Mouse (Mus musculus) MEL (cell line): ENCODE measurements around the gene Sp100. TPM values are rescaled to one million over a fixed set of nuclear protein-coding genes. Genes with fewer than 3 reads are reported as not detected.

Experiments
- DNase-seq: peaks from one replicate; pipeline ENCODE4 v3.0.0; 2011; ENCODE audit warnings: low read depth, low spot score
- H3K27ac ChIP-seq: 2 replicates; pipeline ENCODE4 v1.5.1; 2012; ENCODE audit warnings: low read depth, mild to moderate bottlenecking, control low read depth, low read length, moderate library complexity; ENCODE audit not compliant: control insufficient read depth
- H3K27me3 ChIP-seq, 2 experiments: fragments of 150-350 bp in 1 of 2; sonication (generic) in 1 of 2; 2 replicates each; pipeline ENCODE4 v1.6.1; 2012; ENCODE audit warnings: low read length in 2 of 2, mild to moderate bottlenecking in 2 of 2, improper control_type of control experiment in 1 of 2, moderate library complexity in 1 of 2; ENCODE audit not compliant: insufficient read depth in 2 of 2, control insufficient read depth in 1 of 2
- H3K36me3 ChIP-seq, 2 experiments: 2 replicates each; pipeline ENCODE4 v1.6.1; 2012 to 2014; ENCODE audit warnings: low read length in 2 of 2, improper control_type of control experiment in 1 of 2, inconsistent platforms in 1 of 2, mild to moderate bottlenecking in 1 of 2; ENCODE audit not compliant: insufficient read depth in 2 of 2, control insufficient read depth in 1 of 2
- H3K4me1 ChIP-seq, 2 experiments: fragments of 150-350 bp in 1 of 2; sonication (generic) in 1 of 2; 2 replicates each; pipeline ENCODE4 v1.6.1; 2012; ENCODE audit warnings: low read length in 2 of 2, improper control_type of control experiment in 1 of 2, mild to moderate bottlenecking in 1 of 2; ENCODE audit not compliant: insufficient read depth in 2 of 2, control insufficient read depth in 1 of 2
- H3K4me3 ChIP-seq, 2 experiments: fragments of 150-350 bp in 1 of 2; sonication (generic) in 1 of 2; 2 replicates each; pipeline ENCODE4 v1.5.1; 2012; ENCODE audit warnings: low read depth in 2 of 2, low read length in 2 of 2, mild to moderate bottlenecking in 2 of 2, moderate library complexity in 2 of 2, control low read depth in 1 of 2, improper control_type of control experiment in 1 of 2; ENCODE audit not compliant: control insufficient read depth in 1 of 2, insufficient read depth in 1 of 2
- H3K79me2 ChIP-seq: 2 replicates; pipeline ENCODE4 v1.6.1; 2012; ENCODE audit warnings: mild to moderate bottlenecking, low read length, moderate library complexity; ENCODE audit not compliant: control insufficient read depth, poor library complexity, insufficient read depth
- H3K9ac ChIP-seq: 2 replicates; pipeline ENCODE4 v1.6.1; 2012; ENCODE audit warnings: low read depth, mild to moderate bottlenecking, control low read depth, low read length, moderate library complexity; ENCODE audit not compliant: control insufficient read depth, poor library complexity, severe bottlenecking
- H3K9me3 ChIP-seq: fragments of 150-350 bp; sonication (generic); replicated peaks from 2 replicates; pipeline ENCODE4 v1.6.1; 2012; ENCODE audit warnings: mild to moderate bottlenecking, low read length, improper control_type of control experiment, moderate library complexity; ENCODE audit not compliant: insufficient read depth
- CHD1 ChIP-seq: IDR thresholded peaks from 2 replicates; pipeline ENCODE4 v1.6.1; 2012; ENCODE audit warnings: low read depth, mild to moderate bottlenecking, inconsistent platforms, low read length, improper control_type of control experiment
- CTCF ChIP-seq, 3 experiments: IDR thresholded peaks in 2 of 3; conservative IDR thresholded peaks in 1 of 3; 2 replicates each; pipeline ENCODE4 v1.5.1; 2011 to 2012; ENCODE audit warnings: low read length in 3 of 3, low read depth in 2 of 3, mild to moderate bottlenecking in 2 of 3, improper control_type of control experiment in 1 of 3, inconsistent platforms in 1 of 3, mixed read lengths in 1 of 3, moderate library complexity in 1 of 3; ENCODE audit not compliant: control insufficient read depth in 1 of 3, insufficient read depth in 1 of 3, poor library complexity in 1 of 3, severe bottlenecking in 1 of 3
- EP300 ChIP-seq, 2 experiments: IDR thresholded peaks; 2 replicates each; pipeline ENCODE4 v1.6.1; 2011; ENCODE audit warnings: improper control_type of control experiment in 2 of 2, low read length in 2 of 2, low read depth in 1 of 2, mild to moderate bottlenecking in 1 of 2
- ETS1 ChIP-seq: IDR thresholded peaks from 2 replicates; pipeline ENCODE4 v1.6.1; 2012; ENCODE audit warnings: low read depth, mild to moderate bottlenecking, inconsistent platforms, low read length, improper control_type of control experiment, moderate library complexity
- JUND ChIP-seq: IDR thresholded peaks from 2 replicates; pipeline ENCODE4 v1.6.1; 2011; ENCODE audit warnings: low read depth, mild to moderate bottlenecking, improper control_type of control experiment, low read length
- KAT2A ChIP-seq: conservative IDR thresholded peaks from 2 replicates; pipeline ENCODE4 v1.6.1; 2012; ENCODE audit warnings: low read depth, low read length, improper control_type of control experiment, inconsistent platforms
- MXI1 ChIP-seq: IDR thresholded peaks from 2 replicates; pipeline ENCODE4 v1.6.1; 2011; ENCODE audit warnings: mild to moderate bottlenecking, low read depth, low read length, improper control_type of control experiment
- MYB ChIP-seq: IDR thresholded peaks from 2 replicates; pipeline ENCODE4 v1.6.1; 2011; ENCODE audit warnings: mild to moderate bottlenecking, low read depth, low read length, improper control_type of control experiment
- MYC ChIP-seq: IDR thresholded peaks from 2 replicates; pipeline ENCODE4 v1.6.1; 2011; ENCODE audit warnings: low read depth, mild to moderate bottlenecking, low read length, improper control_type of control experiment, moderate library complexity
- NELFE ChIP-seq: IDR thresholded peaks from 2 replicates; pipeline ENCODE4 v1.6.1; 2011; ENCODE audit warnings: low read depth, low read length, improper control_type of control experiment
- POLR2A ChIP-seq, 2 experiments: IDR thresholded peaks; 2 replicates each; pipeline ENCODE4 v1.6.1; 2011 to 2012; ENCODE audit warnings: low read length in 2 of 2, mild to moderate bottlenecking in 2 of 2, control low read depth in 1 of 2, improper control_type of control experiment in 1 of 2, low read depth in 1 of 2, moderate library complexity in 1 of 2; ENCODE audit not compliant: control insufficient read depth in 1 of 2, insufficient read depth in 1 of 2, poor library complexity in 1 of 2
- POLR2AphosphoS2 ChIP-seq: IDR thresholded peaks from 2 replicates; pipeline ENCODE4 v1.6.1; 2011; ENCODE audit warnings: low read length, improper control_type of control experiment
- POLR2AphosphoS5 ChIP-seq: IDR thresholded peaks from 2 replicates; pipeline ENCODE4 v1.6.1; 2012; ENCODE audit warnings: low read depth, borderline replicate concordance, mild to moderate bottlenecking, inconsistent platforms, low read length, moderate library complexity, mixed read lengths
- RAD21 ChIP-seq: IDR thresholded peaks from 2 replicates; pipeline ENCODE4 v1.6.1; 2011; ENCODE audit warnings: mild to moderate bottlenecking, low read depth, low read length, improper control_type of control experiment
- SIN3A ChIP-seq: IDR thresholded peaks from 2 replicates; pipeline ENCODE4 v1.6.1; 2012; ENCODE audit warnings: low read length, improper control_type of control experiment, inconsistent platforms
- SMC3 ChIP-seq: IDR thresholded peaks from 2 replicates; pipeline ENCODE4 v1.6.1; 2011; ENCODE audit warnings: low read depth, low read length, improper control_type of control experiment
- TCF12 ChIP-seq: IDR thresholded peaks from 2 replicates; pipeline ENCODE4 v1.6.1; 2014; ENCODE audit warnings: low read depth, mild to moderate bottlenecking, inconsistent platforms, low read length, improper control_type of control experiment, moderate library complexity
- UBTF ChIP-seq: IDR thresholded peaks from 2 replicates; pipeline ENCODE4 v1.6.1; 2012; ENCODE audit warnings: low read depth, mild to moderate bottlenecking, inconsistent platforms, low read length, improper control_type of control experiment, moderate library complexity, borderline replicate concordance; ENCODE audit not compliant: insufficient read depth
- USF1 ChIP-seq: IDR thresholded peaks from 2 replicates; pipeline ENCODE4 v1.6.1; 2014; ENCODE audit warnings: low read depth, mild to moderate bottlenecking, inconsistent platforms, low read length, improper control_type of control experiment, moderate library complexity
- USF2 ChIP-seq, 2 experiments: IDR thresholded peaks; 2 replicates each; pipeline ENCODE4 v1.6.1; 2011 to 2012; ENCODE audit warnings: improper control_type of control experiment in 2 of 2, low read length in 2 of 2, borderline replicate concordance in 1 of 2, inconsistent platforms in 1 of 2, low read depth in 1 of 2, mild to moderate bottlenecking in 1 of 2; ENCODE audit not compliant: insufficient read depth in 1 of 2
- ZC3H11A ChIP-seq: IDR thresholded peaks from 2 replicates; pipeline ENCODE4 v1.6.1; 2012; ENCODE audit warnings: low read depth, mild to moderate bottlenecking, inconsistent platforms, low read length, improper control_type of control experiment
- ZKSCAN1 ChIP-seq: IDR thresholded peaks from 2 replicates; pipeline ENCODE4 v1.6.1; 2012; ENCODE audit warnings: low read depth, mild to moderate bottlenecking, inconsistent platforms, low read length, improper control_type of control experiment, moderate library complexity
- ZMIZ1 ChIP-seq: IDR thresholded peaks from 2 replicates; pipeline ENCODE4 v1.6.1; 2012; ENCODE audit warnings: low read depth, mild to moderate bottlenecking, inconsistent platforms, low read length, improper control_type of control experiment, moderate library complexity
- polyA plus RNA-seq, 2 experiments: library from polyadenylated mRNA; stranded (reverse) in 1 of 2; unstranded in 1 of 2; fragments of >175 nt in 1 of 2; fragments of >200 nt in 1 of 2; gene quantifications; 2 replicates each; pipeline versions ENCODE4 v1.2.1 to v1.2.4; 2012; ENCODE audit warnings: low replicate concordance in 2 of 2, low read depth in 1 of 2; ENCODE audit not compliant: insufficient read length in 2 of 2, insufficient read depth in 1 of 2, missing spikeins in 1 of 2
- total RNA-seq: library from RNA; depleted of rRNA; stranded (reverse); fragments of 300-350 nt; gene quantifications from 2 replicates; pipeline ENCODE4 v1.2.3, GENCODE M21; 2012

The Sp100 gene
- total and polyA plus RNA-seq, 3 experiments, result 3.7 to 6.5 TPM; not detected in 1

DNA sequence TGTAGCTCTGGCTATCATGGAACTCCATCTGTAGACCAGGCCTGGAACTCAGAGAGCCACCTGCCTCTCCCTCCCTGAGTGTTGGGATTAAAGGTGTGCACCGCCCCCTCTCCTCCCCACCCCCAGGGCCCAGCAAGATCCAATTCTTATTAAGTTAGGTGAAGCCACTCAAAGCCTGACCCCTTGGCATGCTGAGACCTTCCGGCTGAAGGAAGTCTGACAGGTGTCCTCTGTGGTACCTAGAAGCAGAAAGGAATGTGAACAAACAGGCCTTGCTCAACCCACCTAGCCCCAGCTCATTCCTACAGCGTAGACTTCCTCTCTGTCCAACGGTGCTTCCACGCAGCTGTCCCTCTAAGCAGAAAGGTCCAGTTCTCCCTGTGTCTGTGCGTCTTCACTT is 91.1 kb downstream of the Sp100 start:
- Histone ChIP-seq H3K9ac (no peak overlapping the region), H3K9me3 (no peaks in the 10 kb centered on the region), H3K4me3 (no peak overlapping the region), H3K79me2 (peaks cover 4% of the 10 kb centered on the region; the same call in 1 of the 2 replicates), H3K4me1 (peaks cover 0 to 3% of the 10 kb centered on the region in 2 experiments; a peak in 2 of 4 replicates), H3K36me3 (no peaks in the 10 kb centered on the region; a peak in 1 of 4 replicates), H3K27me3 (no peaks in the 10 kb centered on the region), H3K27ac (no peak overlapping the region)
- no peak for DNase-seq
- no peak for TF ChIP-seq POLR2AphosphoS5
- no peak for TF ChIP-seq MXI1
- TF ChIP-seq RAD21, result no peak
- TF ChIP-seq KAT2A, result no peak
- TF ChIP-seq JUND, result no peak
- TF ChIP-seq POLR2A (IDR thresholded peaks at IDR 0.05; ENCODE audit: control insufficient read depth in 1 of 2, insufficient read depth in 1 of 2, low read depth in 1 of 2, low read length in 2 of 2, poor library complexity in 1 of 2), result no peak
- no peak for TF ChIP-seq CHD1
- TF ChIP-seq SMC3, result no peak
- no peak for TF ChIP-seq USF1
- TF ChIP-seq EP300 (IDR thresholded peaks at IDR 0.05; ENCODE audit: low read depth in 1 of 2, low read length in 2 of 2), result no peak
- TF ChIP-seq ZC3H11A, result no peak
- TF ChIP-seq NELFE, result no peak
- TF ChIP-seq USF2 (IDR thresholded peaks at IDR 0.05; ENCODE audit: borderline replicate concordance in 1 of 2, insufficient read depth in 1 of 2, low read depth in 1 of 2, low read length in 2 of 2), result no peak
- TF ChIP-seq ZMIZ1, result no peak
- no peak for TF ChIP-seq ZKSCAN1
- TF ChIP-seq POLR2AphosphoS2, result no peak
- no peak for TF ChIP-seq TCF12
- TF ChIP-seq CTCF (IDR thresholded peaks at IDR 0.05 in 2 of 3, conservative IDR thresholded peaks at IDR 0.05 in 1 of 3; ENCODE audit: control insufficient read depth in 1 of 3, insufficient read depth in 1 of 3, low read depth in 2 of 3, low read length in 3 of 3, poor library complexity in 1 of 3, severe bottlenecking in 1 of 3), result no peak

DNA sequence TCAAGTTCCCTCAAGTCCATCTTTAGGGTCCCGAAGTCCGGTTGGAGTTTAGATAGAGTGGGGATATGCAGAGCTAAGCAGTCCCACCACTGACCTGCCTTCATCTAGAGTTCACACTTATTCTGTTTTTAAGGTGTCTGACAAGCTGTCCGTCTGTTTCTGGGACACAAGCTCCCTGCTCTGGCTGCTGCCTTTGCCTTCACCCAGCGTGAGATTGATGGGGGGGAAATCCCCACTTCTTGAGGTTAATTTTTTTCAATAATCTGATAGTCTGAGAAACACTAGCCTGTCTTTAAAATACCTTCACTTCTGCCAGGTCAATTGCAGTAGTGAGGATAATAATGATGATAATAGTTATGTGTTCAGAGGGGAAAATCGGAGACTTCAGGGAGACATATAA is 92.5 kb downstream of the Sp100 start:
- H3K4me1 ChIP-seq, result peaks cover 0 to 4% of the 10 kb centered on the region in 2 experiments; a peak in 2 of 4 replicates
- no peaks in the 10 kb centered on the region for H3K9me3 ChIP-seq
- no peaks in the 10 kb centered on the region for H3K36me3 ChIP-seq
- no peaks in the 10 kb centered on the region for H3K79me2 ChIP-seq
- no peak overlapping the region for H3K27ac ChIP-seq
- H3K4me3 ChIP-seq, result no peak overlapping the region
- no peak overlapping the region for H3K9ac ChIP-seq
- no peaks in the 10 kb centered on the region for H3K27me3 ChIP-seq
- DNase-seq, result no peak
- TF ChIP-seq MYC, result no peak
- no peak for TF ChIP-seq SIN3A
- TF ChIP-seq RAD21, result no peak
- TF ChIP-seq MYB, result no peak
- no peak for TF ChIP-seq ETS1
- TF ChIP-seq UBTF, result no peak
- TF ChIP-seq ZKSCAN1, result no peak
